Mouse (Mus musculus) kidney, adult 2 months (tissue): Measurements from ENCODE around the gene Pde1c.

Source experiments
- CTCF ChIP-seq: fragments of 200-500 bp; conservative IDR thresholded peaks from 2 replicates; pipeline ENCODE4 v1.5.1; 2011; ENCODE audit warnings: low read depth, mild to moderate bottlenecking, control low read depth, low read length, moderate library complexity, mixed read lengths; ENCODE audit not compliant: insufficient read depth, insufficient read length
- POLR2A ChIP-seq: fragments of 200-500 bp; IDR thresholded peaks from one replicate; pipeline ENCODE4 v1.6.1; 2011; ENCODE audit warnings: low read depth, low read length, control low read depth

DNA sequence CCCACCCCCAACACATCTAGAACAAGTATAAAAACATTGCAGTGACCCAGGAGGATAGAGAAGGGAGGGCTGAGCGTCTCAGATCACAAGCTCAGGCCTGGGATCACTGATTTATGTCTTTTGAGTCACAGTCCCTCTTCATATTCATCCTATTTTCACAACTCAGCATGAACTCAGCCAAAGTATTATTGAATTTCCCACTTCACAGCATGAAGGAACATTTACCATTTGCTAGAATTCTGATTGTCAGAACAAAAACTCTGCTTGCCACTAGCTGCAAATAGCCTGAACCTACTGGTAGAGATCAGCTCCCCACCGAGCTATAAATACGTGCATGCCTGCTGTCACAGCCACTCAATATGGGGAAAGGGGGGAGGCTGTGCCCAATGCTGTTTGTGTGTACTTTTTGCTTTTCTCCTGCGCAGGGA, 492.5 kb downstream of the Pde1c start:
- TF ChIP-seq CTCF: no peak
- TF ChIP-seq POLR2A: no peak
